Mouse (Mus musculus): ENCODE results near the gene Abhd16a. TPM values are rescaled to one million over a fixed set of nuclear protein-coding genes. Genes with fewer than 3 reads are reported as not detected.
"Not testable (repeated sequence)": the region's sequence is repeated elsewhere in the genome, so short reads cannot be mapped to it uniquely, and the experiment has no call there.

Abhd16a gene
- total RNA-seq, 1 experiment from 2014 or later = 33.2 TPM

GRCm38 (mm10) chr17:35105740-35106389, 16.8 kb downstream of the Abhd16a start:
- ATAC-seq (ENCODE audit: extremely low read depth, insufficient number of reproducible peaks, low FRiP score, poor library complexity, severe bottlenecking) = peak; percentile 34; the same call in 1 of the 2 replicates

GRCm38 (mm10) chr17:35106522-35106921, 17.5 kb downstream of the Abhd16a start:
- no peak for ATAC-seq (ENCODE audit: extremely low read depth, insufficient number of reproducible peaks, low FRiP score, poor library complexity, severe bottlenecking)

GRCm38 (mm10) chr17:35108097-35108496, 19.0 kb downstream of the Abhd16a start, which contains the start of gene Ly6g5c:
Ly6g5c (plus strand) TSS chr17:35108279.
- no peak for ATAC-seq (ENCODE audit: extremely low read depth, insufficient number of reproducible peaks, low FRiP score, poor library complexity, severe bottlenecking)

- no peak for ATAC-seq (ENCODE audit: extremely low read depth, insufficient number of reproducible peaks, low FRiP score, poor library complexity, severe bottlenecking)
These were observed 22.7 kb downstream of the Abhd16a start for GRCm38 (mm10) chr17:35111774-35112173.

GRCm38 (mm10) chr17:35115046-35116019, 26.3 kb downstream of the Abhd16a start, which contains the start of gene Ly6g5b:
Ly6g5b (minus strand) TSS chr17:35115428.
- peak; percentile 54; the same call in 1 of the 2 replicates for ATAC-seq (ENCODE audit: extremely low read depth, insufficient number of reproducible peaks, low FRiP score, poor library complexity, severe bottlenecking)

GRCm38 (mm10) chr17:35120745-35121142, 31.7 kb downstream of the Abhd16a start:
- no peak for ATAC-seq (ENCODE audit: extremely low read depth, insufficient number of reproducible peaks, low FRiP score, poor library complexity, severe bottlenecking)

GRCm38 (mm10) chr17:35121143-35121799, 32.2 kb downstream of the Abhd16a start, which contains the start of gene Gpank1:
Gpank1 (plus strand) TSS chr17:35121455.
- peak; percentile 93 for ATAC-seq (ENCODE audit: extremely low read depth, insufficient number of reproducible peaks, low FRiP score, poor library complexity, severe bottlenecking)

GRCm38 (mm10) chr17:35121871-35122303, 32.8 kb downstream of the Abhd16a start, which contains the start of gene Csnk2b:
Csnk2b (minus strand) TSS chr17:35122053.
- no peak for ATAC-seq (ENCODE audit: extremely low read depth, insufficient number of reproducible peaks, low FRiP score, poor library complexity, severe bottlenecking)

GRCm38 (mm10) chr17:35123287-35123686, 34.2 kb downstream of the Abhd16a start:
- ATAC-seq (ENCODE audit: extremely low read depth, insufficient number of reproducible peaks, low FRiP score, poor library complexity, severe bottlenecking) = not testable (repeated sequence)

GRCm38 (mm10) chr17:35124261-35124896, 35.3 kb downstream of the Abhd16a start:
- not testable (repeated sequence) for ATAC-seq (ENCODE audit: extremely low read depth, insufficient number of reproducible peaks, low FRiP score, poor library complexity, severe bottlenecking)

- peak; percentile 33; the same call in 1 of the 2 replicates for ATAC-seq (ENCODE audit: extremely low read depth, insufficient number of reproducible peaks, low FRiP score, poor library complexity, severe bottlenecking)
These were observed 36.0 kb downstream of the Abhd16a start for GRCm38 (mm10) chr17:35125081-35125480.

GRCm38 (mm10) chr17:35125578-35125977, 36.5 kb downstream of the Abhd16a start:
- no peak for ATAC-seq (ENCODE audit: extremely low read depth, insufficient number of reproducible peaks, low FRiP score, poor library complexity, severe bottlenecking)

- ATAC-seq (ENCODE audit: extremely low read depth, insufficient number of reproducible peaks, low FRiP score, poor library complexity, severe bottlenecking) = peak; percentile 46
These were observed 37.1 kb downstream of the Abhd16a start, which contains the start of gene D17H6S53E for GRCm38 (mm10) chr17:35126206-35126611. D17H6S53E (plus strand) TSS chr17:35126373.

GRCm38 (mm10) chr17:35127017-35127416, 38.0 kb downstream of the Abhd16a start:
- no peak for ATAC-seq (ENCODE audit: extremely low read depth, insufficient number of reproducible peaks, low FRiP score, poor library complexity, severe bottlenecking)

- ATAC-seq (ENCODE audit: extremely low read depth, insufficient number of reproducible peaks, low FRiP score, poor library complexity, severe bottlenecking) = no peak
These were observed 39.9 kb downstream of the Abhd16a start for GRCm38 (mm10) chr17:35128996-35129395.

- no peak for ATAC-seq (ENCODE audit: extremely low read depth, insufficient number of reproducible peaks, low FRiP score, poor library complexity, severe bottlenecking)
These were observed 42.0 kb downstream of the Abhd16a start for GRCm38 (mm10) chr17:35131038-35131437.

GRCm38 (mm10) chr17:35131500-35132173, 42.6 kb downstream of the Abhd16a start, which contains the start of gene Apom:
Apom (minus strand) TSS chr17:35132050.
- no peak for ATAC-seq (ENCODE audit: extremely low read depth, insufficient number of reproducible peaks, low FRiP score, poor library complexity, severe bottlenecking)

- ATAC-seq (ENCODE audit: extremely low read depth, insufficient number of reproducible peaks, low FRiP score, poor library complexity, severe bottlenecking) = no peak
These were observed 43.1 kb downstream of the Abhd16a start for GRCm38 (mm10) chr17:35132174-35132560.

Measured in neutrophil, adult 5-6 weeks (primary cell).